24 mouse cellular contexts compared by ENCODE assay signal in genomic region chr1:176196341-176196740, GRCm38 (mm10).
"Had no signal": no experiment of that assay in that cellular context is flagged by ENCODE, and none has a peak within 500 bp of the region (broad histone marks: within the 10 kb centered on the region; RNA-seq: fewer than 3 reads in every experiment).

No protein-coding gene starts in this region.

- H3K4me3 ChIP-seq: heart, embryonic 10.5 days; heart, embryonic 12.5 days; hindbrain, embryonic 10.5 days; hindbrain, embryonic 13.5 days; hindbrain, embryonic 15.5 days; intestine, embryonic 15.5 days; kidney, embryonic 15.5 days; limb, embryonic 10.5 days; limb, embryonic 12.5 days; liver, embryonic 13.5 days; liver, embryonic 15.5 days had no signal

- DNase-seq: gastrocnemius, postnatal 14 days; heart, postnatal 4 days; kidney, adult 11 months; kidney, adult 2 months; kidney, adult 9 months; kidney, postnatal 14 days; kidney, postnatal 36 days; layer of hippocampus, adult 9-11 months; layer of hippocampus, postnatal 36 days; liver; liver, embryonic 13.5 days had no signal

- H3K36me3 ChIP-seq: heart, embryonic 10.5 days; heart, embryonic 12.5 days; hindbrain, embryonic 10.5 days; hindbrain, embryonic 13.5 days; hindbrain, embryonic 15.5 days; intestine, embryonic 15.5 days; kidney, embryonic 15.5 days; limb, embryonic 10.5 days; limb, embryonic 12.5 days; liver, embryonic 13.5 days; liver, embryonic 15.5 days had no signal

- H3K9me3 ChIP-seq: heart, embryonic 10.5 days; heart, embryonic 12.5 days; hindbrain, embryonic 10.5 days; hindbrain, embryonic 13.5 days; hindbrain, embryonic 15.5 days; intestine, embryonic 15.5 days; kidney, embryonic 15.5 days; limb, embryonic 10.5 days; limb, embryonic 12.5 days; liver, embryonic 13.5 days; liver, embryonic 15.5 days had no signal

- H3K4me2 ChIP-seq: heart, embryonic 12.5 days; hindbrain, embryonic 13.5 days; hindbrain, embryonic 15.5 days; intestine, embryonic 15.5 days; kidney, embryonic 15.5 days; limb, embryonic 12.5 days; liver, embryonic 11.5 days; liver, embryonic 13.5 days; liver, embryonic 15.5 days had no signal

- H3K4me1 ChIP-seq: heart, embryonic 10.5 days; heart, embryonic 12.5 days; hindbrain, embryonic 10.5 days; hindbrain, embryonic 13.5 days; intestine, embryonic 15.5 days; kidney, embryonic 15.5 days; limb, embryonic 10.5 days; limb, embryonic 12.5 days; liver, embryonic 13.5 days; liver, embryonic 15.5 days had no signal

- H3K9ac ChIP-seq: heart, embryonic 12.5 days; hindbrain, embryonic 13.5 days; hindbrain, embryonic 15.5 days; intestine, embryonic 15.5 days; kidney, embryonic 15.5 days; limb, embryonic 12.5 days; liver, embryonic 13.5 days; liver, embryonic 15.5 days had no signal

- H3K27ac ChIP-seq: heart, embryonic 10.5 days; hindbrain, embryonic 10.5 days; hindbrain, embryonic 13.5 days; hindbrain, embryonic 15.5 days; intestine, embryonic 15.5 days; kidney, embryonic 15.5 days; kidney, postnatal 0 days; limb, embryonic 10.5 days; limb, embryonic 12.5 days; liver, embryonic 13.5 days; liver, embryonic 15.5 days had no signal

- ATAC-seq: inflammation-experienced regulatory T-cells, adult 6 months; intestine, embryonic 15.5 days had no signal

- H3K27me3 ChIP-seq: heart, embryonic 12.5 days; hindbrain, embryonic 13.5 days; hindbrain, embryonic 15.5 days; intestine, embryonic 15.5 days; kidney, embryonic 15.5 days; limb, embryonic 12.5 days; liver, embryonic 13.5 days; liver, embryonic 15.5 days had no signal
